Mouse (Mus musculus): ENCODE data around the gene Lonp1. TPM values are rescaled to one million over a fixed set of nuclear protein-coding genes. Genes with fewer than 3 reads are reported as not detected.

Lonp1 gene
- polyA plus RNA-seq, 1 experiment from 2014 or later, result 46.1 TPM

DNA sequence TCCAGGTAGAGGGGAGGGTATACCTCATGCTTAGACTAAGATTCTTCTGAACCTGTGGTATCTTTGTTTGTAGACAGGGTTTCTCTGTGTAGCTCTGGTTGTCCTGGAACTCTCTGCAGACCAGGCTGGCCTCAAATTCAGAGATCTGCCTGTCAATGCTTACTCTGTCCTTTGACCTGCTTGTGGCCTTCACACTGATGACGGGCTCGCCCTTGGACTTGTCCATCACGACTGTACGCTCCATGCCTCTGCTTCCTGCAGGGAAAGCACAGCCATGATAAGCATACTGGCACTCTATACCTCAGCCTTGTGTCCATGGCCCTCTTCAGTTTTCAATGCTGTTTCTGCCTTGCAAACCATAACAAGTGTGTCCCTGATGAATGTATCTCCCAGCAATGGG lies 59.3 kb downstream of the Lonp1 start:
- no peaks in the 10 kb centered on the region for H3K27me3 ChIP-seq (ENCODE audit: control insufficient read depth, insufficient read depth, low read length)
- H3K9ac ChIP-seq (replicated peaks; ENCODE audit: low read length), result no peak overlapping the region
- no peaks in the 10 kb centered on the region for H3K9me3 ChIP-seq (ENCODE audit: control insufficient read depth, low read length)
- 98% methylated on average over 4 of the region's 4 CpGs for WGBS
- H3K4me3 ChIP-seq (replicated peaks; ENCODE audit: low read depth, low read length), result no peak overlapping the region
- ATAC-seq (ENCODE audit: low FRiP score, low TSS enrichment) (no peak), DNase-seq (no peak)
- H3K4me2 ChIP-seq (ENCODE audit: low read length), result no peak overlapping the region
- peaks cover 100% of the 10 kb centered on the region for H3K36me3 ChIP-seq (ENCODE audit: control insufficient read depth, insufficient read depth, low read length)
- H3K4me1 ChIP-seq (ENCODE audit: control insufficient read depth, insufficient read depth, low read length), result no peaks in the 10 kb centered on the region
- no peak overlapping the region for H3K27ac ChIP-seq (replicated peaks; ENCODE audit: low read depth, low read length)

DNA sequence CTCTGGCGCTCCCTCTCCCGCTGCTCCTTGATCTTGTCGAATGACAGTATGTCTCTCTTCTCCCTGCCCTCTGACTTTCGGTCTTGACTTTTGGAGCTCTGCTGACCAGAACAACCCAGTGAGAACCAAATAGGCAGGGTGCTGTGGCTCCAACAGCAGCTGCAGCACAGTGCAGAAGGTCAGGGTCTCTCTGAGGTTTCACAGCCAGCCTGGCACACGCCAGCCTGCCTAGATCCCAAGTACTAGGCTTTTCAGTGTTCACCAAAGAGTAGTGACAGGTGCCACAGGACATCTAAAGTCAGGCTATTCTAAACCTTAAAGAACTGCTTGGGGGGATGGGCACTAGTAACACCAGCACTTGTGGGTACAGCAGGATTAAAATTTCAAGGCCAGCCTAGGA lies 59.8 kb downstream of the Lonp1 start:
- Histone ChIP-seq H3K9me3 (ENCODE audit: control insufficient read depth, low read length) (no peaks in the 10 kb centered on the region), H3K4me1 (ENCODE audit: control insufficient read depth, insufficient read depth, low read length) (no peaks in the 10 kb centered on the region), H3K4me2 (ENCODE audit: low read length) (no peak overlapping the region), H3K27ac (replicated peaks; ENCODE audit: low read depth, low read length) (no peak overlapping the region), H3K27me3 (ENCODE audit: control insufficient read depth, insufficient read depth, low read length) (no peaks in the 10 kb centered on the region), H3K36me3 (ENCODE audit: control insufficient read depth, insufficient read depth, low read length) (peaks cover 100% of the 10 kb centered on the region), H3K4me3 (replicated peaks; ENCODE audit: low read depth, low read length) (no peak overlapping the region), H3K9ac (replicated peaks; ENCODE audit: low read length) (no peak overlapping the region)
- WGBS, result 90% methylated on average over 5 of the region's 5 CpGs
- ATAC-seq (ENCODE audit: low FRiP score, low TSS enrichment), result no peak
- no peak for DNase-seq

- DNase-seq, result no peak
- no peak overlapping the region for H3K27ac ChIP-seq (replicated peaks; ENCODE audit: low read depth, low read length)
- no peaks in the 10 kb centered on the region for H3K27me3 ChIP-seq (ENCODE audit: control insufficient read depth, insufficient read depth, low read length)
- 90% methylated on average over 29 of the region's 29 CpGs for WGBS
- no peak for ATAC-seq (ENCODE audit: low FRiP score, low TSS enrichment)
- no peaks in the 10 kb centered on the region for H3K4me1 ChIP-seq (ENCODE audit: control insufficient read depth, insufficient read depth, low read length)
- no peak overlapping the region for H3K9ac ChIP-seq (replicated peaks; ENCODE audit: low read length)
- H3K4me2 ChIP-seq (ENCODE audit: low read length), result no peak overlapping the region
- no peak overlapping the region for H3K4me3 ChIP-seq (replicated peaks; ENCODE audit: low read depth, low read length)
- no peaks in the 10 kb centered on the region for H3K9me3 ChIP-seq (ENCODE audit: control insufficient read depth, low read length)
- peaks cover 100% of the 10 kb centered on the region for H3K36me3 ChIP-seq (ENCODE audit: control insufficient read depth, insufficient read depth, low read length)
Measured at GRCm38 (mm10) chr17:56566293-56566692, 60.4 kb downstream of the Lonp1 start.

Other genes with a start within 250 kb of the Lonp1 start
- gene Ptprs, start 150.4 kb downstream of the Lonp1 start, polyA plus RNA-seq (2014; fragmentation: Nextera tagmentation; extraction: Ambion mirVana), result 304 and 345 TPM in 2 replicates
- not detected in 2 replicates for gene Znrf4, start 114.5 kb downstream of the Lonp1 start, polyA plus RNA-seq (2014; fragmentation: Nextera tagmentation; extraction: Ambion mirVana)
- gene Gm20219, start 72.5 kb downstream of the Lonp1 start, polyA plus RNA-seq (2014; fragmentation: Nextera tagmentation; extraction: Ambion mirVana), result 0.95 and 1.2 TPM in 2 replicates
- 43.0 and 51.4 TPM in 2 replicates for gene Safb2, start 42.3 kb downstream of the Lonp1 start, polyA plus RNA-seq (2014; fragmentation: Nextera tagmentation; extraction: Ambion mirVana)
- 79.2 and 89.6 TPM in 2 replicates for gene Safb, start 42.1 kb downstream of the Lonp1 start, polyA plus RNA-seq (2014; fragmentation: Nextera tagmentation; extraction: Ambion mirVana)
- 192 and 195 TPM in 2 replicates for gene 2410015M20Rik, start 17.1 kb downstream of the Lonp1 start, polyA plus RNA-seq (2014; fragmentation: Nextera tagmentation; extraction: Ambion mirVana)
- 1,168 and 1,300 TPM in 2 replicates for gene Rpl36, start 13.5 kb downstream of the Lonp1 start, polyA plus RNA-seq (2014; fragmentation: Nextera tagmentation; extraction: Ambion mirVana)
- gene Catsperd, start 1.3 kb upstream of the Lonp1 start, polyA plus RNA-seq (2014; fragmentation: Nextera tagmentation; extraction: Ambion mirVana), result 1.6 TPM in 2 replicates
- gene Ranbp3, start 46.4 kb upstream of the Lonp1 start, polyA plus RNA-seq (2014; fragmentation: Nextera tagmentation; extraction: Ambion mirVana), result 104 and 105 TPM in 2 replicates
- 478 and 643 TPM in 2 replicates for gene Ndufa11, start 90.9 kb upstream of the Lonp1 start, polyA plus RNA-seq (2014; fragmentation: Nextera tagmentation; extraction: Ambion mirVana)
- 17.6 and 18.5 TPM in 2 replicates for gene Vmac, start 91.1 kb upstream of the Lonp1 start, polyA plus RNA-seq (2014; fragmentation: Nextera tagmentation; extraction: Ambion mirVana)
- gene Nrtn, start 130.6 kb upstream of the Lonp1 start, polyA plus RNA-seq (2014; fragmentation: Nextera tagmentation; extraction: Ambion mirVana), result 4.4 and 7.3 TPM in 2 replicates
- gene Dus3l, start 137.9 kb upstream of the Lonp1 start, polyA plus RNA-seq (2014; fragmentation: Nextera tagmentation; extraction: Ambion mirVana), result 72.8 and 73.7 TPM in 2 replicates
- 0.63 and 0.78 TPM in 2 replicates for gene Prr22, start 143.4 kb upstream of the Lonp1 start, polyA plus RNA-seq (2014; fragmentation: Nextera tagmentation; extraction: Ambion mirVana)
- gene Rfx2, start 204.1 kb upstream of the Lonp1 start, polyA plus RNA-seq (2014; fragmentation: Nextera tagmentation; extraction: Ambion mirVana), result 2.2 and 4.1 TPM in 2 replicates
- not detected in 2 replicates for gene Acsbg2, start 247.6 kb upstream of the Lonp1 start, polyA plus RNA-seq (2014; fragmentation: Nextera tagmentation; extraction: Ambion mirVana)
- gene 1700061G19Rik, start 248.6 kb upstream of the Lonp1 start, polyA plus RNA-seq (2014; fragmentation: Nextera tagmentation; extraction: Ambion mirVana), result 0.18 and 0.36 TPM in 2 replicates